In the genomic region with DNA sequence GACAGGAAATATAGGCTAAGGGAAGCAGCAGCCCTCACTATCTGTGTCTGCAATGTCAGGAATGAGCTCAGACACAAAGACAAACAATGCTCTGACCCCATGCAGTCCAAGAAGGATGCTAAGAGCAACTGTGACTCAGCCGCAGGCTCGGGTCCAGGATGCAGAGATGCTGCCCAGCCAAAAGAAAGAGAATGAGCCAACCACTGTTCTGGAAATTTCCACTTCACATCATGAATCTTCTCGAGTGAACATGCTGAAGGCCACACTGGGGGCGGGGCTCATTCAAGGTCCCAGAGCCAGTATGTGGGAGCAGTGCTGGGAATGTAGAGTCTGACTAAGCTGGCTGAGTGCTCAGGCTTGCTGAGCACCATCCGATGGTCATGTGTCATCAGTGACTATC, we compare ENCODE assay signal across 7 mouse cellular contexts. TPM values are rescaled to one million over a fixed set of nuclear protein-coding genes. Genes with fewer than 3 reads are reported as not detected.
DNase-seq lines count a peak whose midpoint lies in the region; ATAC-seq and TF ChIP-seq lines count a peak whose summit lies in the region.

No protein-coding gene starts in this region.

- no peak overlapping the region for H3K4me3 ChIP-seq in myocyte
- H3K4me3 ChIP-seq in hindbrain, embryonic 11.5 days (ENCODE audit: low read depth, low read length) = no peak overlapping the region
- H3K4me3 ChIP-seq in hindbrain, embryonic 10.5 days = no peak overlapping the region

- no peak for TF ChIP-seq CTCF in Patski (IDR thresholded peaks at IDR 0.05)

- POLR2A ChIA-PET in Patski (lab: Charles Lee) = interaction anchor here (0.7 kb wide), 1 partner anchor 34 kb away, joined by 3 read pairs; no protein-coding TSS in a partner anchor

- TF ChIP-seq POLR2A in myocyte (IDR thresholded peaks at IDR 0.05; ENCODE audit: insufficient read length, low read depth) = no peak

- no peaks in the 10 kb centered on the region for H3K9me3 ChIP-seq in hindbrain, embryonic 11.5 days (ENCODE audit: control insufficient read depth, low read length)
- no peaks in the 10 kb centered on the region for H3K9me3 ChIP-seq in hindbrain, embryonic 10.5 days

- H3K4me2 ChIP-seq in myocyte (ENCODE audit: low read depth) = peak overlapping the region; percentile 61
- no peak overlapping the region for H3K4me2 ChIP-seq in hindbrain, embryonic 11.5 days (replicated peaks; ENCODE audit: low read depth, low read length)

- WGBS in hindbrain, embryonic 11.5 days = 68% methylated on average over 5 of the region's 5 CpGs
- 68% methylated on average over 5 of the region's 5 CpGs for WGBS in hindbrain, embryonic 10.5 days

- H3K4me1 ChIP-seq in hindbrain, embryonic 11.5 days (replicated peaks; ENCODE audit: control insufficient read depth, insufficient read depth, low read length) = peaks cover 1% of the 10 kb centered on the region; the same call in 1 of the 2 replicates
- H3K4me1 ChIP-seq in hindbrain, embryonic 10.5 days (replicated peaks) = peaks cover 5% of the 10 kb centered on the region

- CTCF ChIA-PET in Patski (lab: Charles Lee) = interaction anchor here (0.8 to 1.2 kb wide), 3 partner anchors 9 to 272 kb away, joined by 3 to 4 read pairs (median 3); no protein-coding TSS in a partner anchor

- no peak overlapping the region for H3K9ac ChIP-seq in hindbrain, embryonic 11.5 days (ENCODE audit: low read depth, low read length)

- no peak overlapping the region for H3K27ac ChIP-seq in hindbrain, embryonic 11.5 days (ENCODE audit: low read depth, low read length)
- H3K27ac ChIP-seq in hindbrain, embryonic 10.5 days = no peak overlapping the region

- H3K79me2 ChIP-seq in myocyte (ENCODE audit: control insufficient read depth, insufficient read depth) = no peaks in the 10 kb centered on the region

- peak; percentile 86 for ATAC-seq in Patski
- ATAC-seq in hindbrain, embryonic 11.5 days (ENCODE audit: low FRiP score) = no peak

- DNase-seq in Patski (ENCODE audit: low read depth, low spot score) = peak; percentile 97
- peak; percentile 96 for DNase-seq in adrenal gland, postnatal 36 days
- peak; percentile 12 for DNase-seq in gonadal fat pad, adult 2 months (ENCODE audit: low read depth)
- DNase-seq in kidney, adult 8-10 months = peak; percentile 62 to 78
- no peak for DNase-seq in hindbrain, embryonic 11.5 days (ENCODE audit: low spot score)
- no peak for DNase-seq in hindbrain, embryonic 10.5 days (ENCODE audit: low spot score)

- no peaks in the 10 kb centered on the region for H3K27me3 ChIP-seq in Patski
- H3K27me3 ChIP-seq in myocyte (ENCODE audit: control insufficient read depth, insufficient read depth, insufficient read length) = no peaks in the 10 kb centered on the region
- H3K27me3 ChIP-seq in hindbrain, embryonic 11.5 days (ENCODE audit: control insufficient read depth, insufficient read depth, low read length) = no peaks in the 10 kb centered on the region
- 0 out of 2 replicates have a peak, but pooled peaks cover 3% of the 10 kb centered on the region for H3K27me3 ChIP-seq in hindbrain, embryonic 10.5 days (ENCODE audit: insufficient read depth, poor library complexity, severe bottlenecking)

- in situ Hi-C loops in Patski (cut with MboI; ENCODE audit: low pct_unique_long_range_greater_than_20kb) = loop anchor here (10.0 kb wide), 1 partner anchor 65 kb away; no protein-coding TSS in a partner anchor

- no peaks in the 10 kb centered on the region for H3K36me3 ChIP-seq in myocyte (ENCODE audit: control insufficient read depth, insufficient read depth)
- H3K36me3 ChIP-seq in hindbrain, embryonic 11.5 days (ENCODE audit: control insufficient read depth, insufficient read depth, low read length) = no peaks in the 10 kb centered on the region
- H3K36me3 ChIP-seq in hindbrain, embryonic 10.5 days = no peaks in the 10 kb centered on the region

- no peak overlapping the region for H3ac ChIP-seq in myocyte (ENCODE audit: control insufficient read depth, insufficient read length)

TF ChIP-seq in myocyte, 11 proteins besides CTCF, POLR2A, EP300 and RAD21:
- no peak for TF ChIP-seq MAX (IDR thresholded peaks at IDR 0.05; ENCODE audit: low read depth)
TF ChIP-seq in myocyte: peak in this region for 0.

RNA-seq across cellular contexts. Expression of a gene that starts 23.2 kb away (rescaled TPM):
- 2.0 TPM for polyA plus RNA-seq in Patski (2021)
- 10 to 100 TPM in 1 of 2 experiments, 1 to 10 TPM in 1; 8.4 to 14.6 TPM for total RNA-seq in adrenal gland, postnatal 36 days (2021)
- 21.3 and 47.5 TPM in 2 replicates for polyA plus RNA-seq in gonadal fat pad, adult 2 months (2012; rRNA removed)
- polyA plus RNA-seq in myocyte (2012; fragmentation: generic; extraction: Trizol) = 21.3 TPM
- polyA plus RNA-seq in hindbrain, embryonic 11.5 days (2014; fragmentation: Nextera tagmentation; extraction: Ambion mirVana) = 19.5 and 20.5 TPM in 2 replicates
- 17.5 and 30.7 TPM in 2 replicates for polyA plus RNA-seq in hindbrain, embryonic 10.5 days (2016; fragmentation: Nextera tagmentation; extraction: Ambion mirVana)

Comparison
In these comparisons a context has a peak if more than half of its experiments do, and no peak if none do; other contexts are left out.
1. DNase-seq: peak in Patski (single experiment), adrenal gland, postnatal 36 days (2 of 2), gonadal fat pad, adult 2 months (single experiment) and kidney, adult 8-10 months (2 of 2); none in hindbrain, embryonic 11.5 days (single experiment) and hindbrain, embryonic 10.5 days (single experiment).